Mouse (Mus musculus) erythroblast, embryonic 14.5 days (primary cell): ENCODE data around the gene Gpr156.

Experiments
- GATA1 ChIP-seq: IDR thresholded peaks from 2 replicates; pipeline ENCODE4 v1.6.1; 2012; ENCODE audit warnings: low read length, inconsistent platforms, mixed read lengths
- TAL1 ChIP-seq: IDR thresholded peaks from 3 replicates; pipeline ENCODE4 v1.6.1; 2012; ENCODE audit warnings: low read length, inconsistent platforms, mixed read lengths

DNA sequence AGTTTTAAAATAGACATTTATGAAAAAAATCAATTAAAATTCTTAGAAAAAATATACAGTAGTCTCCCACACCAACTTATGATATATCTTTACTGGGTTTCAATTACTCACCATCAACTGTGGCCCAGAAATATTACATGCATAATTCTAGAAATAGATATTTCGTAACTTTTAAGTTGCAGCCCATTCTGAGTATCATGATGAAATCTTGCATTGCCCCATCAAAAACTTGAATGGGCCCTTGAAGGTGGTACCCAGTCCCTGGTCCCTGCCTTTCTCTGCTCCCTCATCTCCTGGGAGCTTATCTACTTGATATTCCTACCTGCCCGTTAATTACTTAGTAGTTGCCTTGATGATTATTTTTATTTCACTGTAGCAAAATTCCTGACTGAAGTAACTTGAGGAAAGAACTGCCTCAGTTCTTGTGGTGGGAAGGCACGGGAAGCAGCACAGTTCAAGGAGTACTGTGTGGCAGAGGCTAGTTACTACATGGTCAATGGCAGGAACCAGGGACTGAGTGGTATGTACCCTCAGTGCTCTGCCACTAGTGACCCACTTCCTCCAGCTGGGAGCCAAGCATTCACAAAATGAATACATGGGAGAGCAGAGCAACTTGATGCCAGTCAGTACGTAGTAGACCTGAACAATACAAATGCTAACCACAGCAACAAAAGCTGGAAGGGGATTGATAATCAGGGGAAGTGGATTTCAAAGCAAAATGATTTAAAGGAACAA lies 41.6 kb upstream of the Gpr156 start:
- no peak for TF ChIP-seq GATA1
- TF ChIP-seq TAL1 = no peak
